Mouse (Mus musculus): Measurements from ENCODE around the gene Galnt18. TPM values are rescaled to one million over a fixed set of nuclear protein-coding genes. Genes with fewer than 3 reads are reported as not detected.

Galnt18 gene
- polyA plus RNA-seq, 1 experiment from 2014 or later, result 10.2 TPM

DNA sequence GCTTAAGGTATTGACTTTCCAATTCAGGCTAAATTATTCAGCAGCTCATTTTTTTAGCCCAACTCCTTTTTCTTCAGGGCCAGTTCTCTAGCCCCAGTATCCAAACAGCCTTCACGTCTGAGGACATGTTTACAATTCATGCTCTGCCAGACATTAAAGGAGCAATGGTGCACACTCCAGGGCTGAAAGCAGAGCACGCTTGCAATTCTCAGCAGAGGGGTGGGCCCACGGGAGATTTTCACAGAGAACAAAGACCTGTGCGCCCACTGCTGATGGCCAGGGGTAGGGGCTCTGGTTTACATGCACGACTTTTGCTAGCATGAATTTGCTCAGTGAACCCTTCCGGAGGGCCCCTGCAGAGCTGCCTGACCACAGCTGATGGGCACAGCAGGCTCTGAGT is 11.6 kb upstream of the Galnt18 start:
- Histone ChIP-seq H3K9me3 (no peaks in the 10 kb centered on the region), H3K4me2 (replicated peaks) (no peak overlapping the region), H3K36me3 (no peaks in the 10 kb centered on the region), H3K9ac (replicated peaks) (no peak overlapping the region), H3K4me1 (no peaks in the 10 kb centered on the region), H3K27ac (replicated peaks) (no peak overlapping the region), H3K4me3 (no peak overlapping the region), H3K27me3 (no peaks in the 10 kb centered on the region)
- 28% methylated on average over 6 of the region's 6 CpGs for WGBS
- no peak for ATAC-seq (replicated peaks)

DNA sequence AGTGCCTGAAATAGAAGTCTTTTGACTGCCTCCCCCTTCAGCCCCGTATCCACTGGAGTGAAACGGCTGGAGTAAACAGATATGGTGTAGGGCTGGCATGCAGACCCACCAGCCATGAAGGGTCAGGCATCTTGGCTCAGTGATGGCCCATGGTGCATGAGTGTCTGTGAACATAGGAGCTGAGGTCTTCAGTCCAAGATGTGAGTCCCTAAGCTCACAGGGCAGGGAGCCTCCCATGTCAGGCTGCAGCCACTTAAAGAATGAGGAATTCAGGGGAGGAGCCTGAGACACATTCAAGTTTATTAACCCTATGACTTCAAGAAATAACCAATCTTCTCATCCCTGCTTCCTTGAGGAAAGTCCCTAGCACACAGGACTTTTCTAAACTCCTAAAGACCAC is 8.1 kb upstream of the Galnt18 start:
- no peaks in the 10 kb centered on the region for H3K4me1 ChIP-seq
- H3K9me3 ChIP-seq, result no peaks in the 10 kb centered on the region
- H3K27me3 ChIP-seq, result no peaks in the 10 kb centered on the region
- no peak overlapping the region for H3K9ac ChIP-seq (replicated peaks)
- no peak overlapping the region for H3K4me3 ChIP-seq
- ATAC-seq (replicated peaks), result no peak
- no peak overlapping the region for H3K4me2 ChIP-seq (replicated peaks)
- no peak overlapping the region for H3K27ac ChIP-seq (replicated peaks)
- WGBS, result 90% methylated on average over 2 of the region's 2 CpGs
- H3K36me3 ChIP-seq, result no peaks in the 10 kb centered on the region

DNA sequence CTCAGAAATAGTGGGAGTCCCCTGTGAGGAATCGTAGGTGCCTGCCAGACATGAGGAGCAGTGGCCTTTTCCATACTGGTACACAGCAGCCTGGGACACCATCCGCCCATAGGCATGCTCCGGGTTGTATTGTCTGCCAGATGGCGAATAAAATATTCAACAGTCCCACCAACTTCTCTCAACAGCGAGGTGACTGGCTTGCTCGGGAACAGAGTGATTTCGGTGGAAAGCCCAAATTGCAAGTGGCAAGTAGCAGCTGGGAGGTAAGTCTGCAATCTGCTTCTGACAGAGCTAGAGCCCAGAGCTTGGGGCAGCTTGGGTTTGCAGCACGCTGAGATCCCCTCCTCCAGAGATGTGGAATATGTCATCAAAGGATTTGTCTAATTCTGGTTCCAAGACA is 5.7 kb upstream of the Galnt18 start:
- H3K4me1 ChIP-seq, result no peaks in the 10 kb centered on the region
- peak; percentile 63 for ATAC-seq (replicated peaks)
- no peaks in the 10 kb centered on the region for H3K36me3 ChIP-seq
- no peaks in the 10 kb centered on the region for H3K27me3 ChIP-seq
- H3K9ac ChIP-seq (replicated peaks), result no peak overlapping the region
- H3K4me2 ChIP-seq (replicated peaks), result no peak overlapping the region
- no peak overlapping the region for H3K4me3 ChIP-seq
- H3K9me3 ChIP-seq, result no peaks in the 10 kb centered on the region
- 72% methylated on average over 8 of the region's 8 CpGs for WGBS
- 0 out of 2 replicates have a peak overlapping the region, but pooled peaks have one; percentile 31 for H3K27ac ChIP-seq (replicated peaks)

DNA sequence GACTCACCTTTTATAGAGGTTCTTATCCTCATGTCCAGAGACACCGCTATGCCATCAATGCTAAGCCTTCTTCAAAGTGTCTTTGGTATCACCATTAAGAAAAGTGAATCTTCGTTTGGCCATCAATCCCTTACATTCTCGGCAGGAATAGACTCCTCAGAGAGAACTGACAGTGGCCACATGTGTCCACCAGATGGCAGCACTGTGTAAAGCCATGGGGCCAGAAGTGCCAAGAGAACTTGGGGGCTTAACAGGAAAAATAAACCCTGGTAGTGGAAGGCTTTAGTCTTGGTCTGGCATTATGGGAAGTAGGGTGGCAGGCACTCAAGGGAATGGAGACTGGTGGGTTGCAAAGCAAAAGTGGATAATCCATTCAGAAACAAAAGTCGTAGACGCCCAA is 2.3 kb upstream of the Galnt18 start:
- H3K27ac ChIP-seq (replicated peaks), result no peak overlapping the region
- ATAC-seq (replicated peaks), result no peak
- no peak overlapping the region for H3K4me2 ChIP-seq (replicated peaks)
- 0 out of 2 replicates have a peak, but pooled peaks cover 7% of the 10 kb centered on the region for H3K27me3 ChIP-seq
- 52% methylated on average over 5 of the region's 5 CpGs for WGBS
- no peaks in the 10 kb centered on the region for H3K36me3 ChIP-seq
- no peak overlapping the region for H3K9ac ChIP-seq (replicated peaks)
- peaks cover 17% of the 10 kb centered on the region for H3K4me1 ChIP-seq
- H3K9me3 ChIP-seq, result no peaks in the 10 kb centered on the region
- no peak overlapping the region for H3K4me3 ChIP-seq

DNA sequence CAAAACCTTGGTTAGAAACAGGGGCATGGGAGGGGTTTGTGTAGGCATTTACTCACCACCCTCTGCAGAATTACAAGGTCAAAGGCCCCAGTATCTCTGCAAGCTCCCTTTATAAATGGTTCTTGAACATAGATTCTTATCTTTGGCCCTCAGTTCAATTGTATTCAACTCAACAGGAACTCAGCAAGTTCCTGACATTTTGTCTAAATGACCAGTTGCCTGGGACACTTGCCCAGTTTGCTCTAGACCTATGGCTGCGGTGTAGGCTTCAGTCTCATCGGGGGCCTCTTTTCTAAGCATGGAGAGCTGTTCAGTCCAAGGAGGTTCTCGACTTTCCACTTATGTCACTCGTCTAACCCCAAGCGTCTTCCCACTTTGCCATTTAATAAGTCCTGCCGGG is 1.5 kb upstream of the Galnt18 start:
- no peak overlapping the region for H3K27ac ChIP-seq (replicated peaks)
- 0 out of 2 replicates have a peak, but pooled peaks cover 7% of the 10 kb centered on the region for H3K27me3 ChIP-seq
- H3K4me1 ChIP-seq, result peaks cover 17% of the 10 kb centered on the region
- no peaks in the 10 kb centered on the region for H3K36me3 ChIP-seq
- no peak overlapping the region for H3K4me3 ChIP-seq
- no peak overlapping the region for H3K9ac ChIP-seq (replicated peaks)
- no peak overlapping the region for H3K4me2 ChIP-seq (replicated peaks)
- ATAC-seq (replicated peaks), result no peak
- WGBS, result 88% methylated on average over 6 of the region's 6 CpGs
- no peaks in the 10 kb centered on the region for H3K9me3 ChIP-seq

DNA sequence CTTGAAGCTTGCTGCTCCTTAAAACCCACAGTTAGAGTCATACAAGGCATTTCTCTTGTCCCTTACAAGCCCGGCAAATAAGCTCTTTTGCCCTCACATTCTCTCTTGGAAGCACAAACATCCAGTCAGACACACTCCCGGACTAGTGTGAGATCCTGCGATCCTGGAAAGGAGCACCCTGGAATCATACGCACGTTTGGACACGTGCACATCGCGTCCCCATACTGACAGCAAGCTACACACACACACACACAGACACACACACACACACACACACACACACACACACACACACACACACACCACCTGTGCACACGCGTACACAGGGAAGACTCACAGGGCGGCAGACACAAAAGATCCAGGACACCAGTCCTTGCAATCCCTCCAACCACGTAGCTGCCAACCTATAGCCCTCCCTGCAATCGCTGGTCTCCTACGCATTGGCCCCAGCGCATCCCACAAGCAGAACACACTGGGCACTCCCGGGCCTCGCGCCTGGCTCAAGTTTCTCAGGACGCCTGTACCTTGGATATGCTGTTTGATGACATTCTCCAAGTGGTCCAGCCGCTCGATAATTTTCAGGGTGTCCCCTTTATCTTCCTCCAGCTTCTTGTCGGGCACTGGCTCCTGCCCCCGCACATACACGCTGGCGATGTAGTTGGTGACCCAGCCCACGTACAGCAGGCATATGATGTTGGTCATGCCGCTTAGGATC is 831 bp downstream of the Galnt18 start:
- H3K36me3 ChIP-seq, result no peaks in the 10 kb centered on the region
- H3K9ac ChIP-seq (replicated peaks), result peak overlapping the region; percentile 58
- whole genome bisulfite sequencing, result 15% methylated on average over 27 of the region's 27 CpGs
- no peaks in the 10 kb centered on the region for H3K9me3 ChIP-seq
- no peak overlapping the region for H3K27ac ChIP-seq (replicated peaks)
- 0 out of 2 replicates have a peak, but pooled peaks cover 7% of the 10 kb centered on the region for H3K27me3 ChIP-seq
- 0 out of 2 replicates have a peak, but pooled peaks have one; percentile 15 for ATAC-seq (replicated peaks)
- H3K4me3 ChIP-seq, result peak overlapping the region; percentile 64
- H3K4me2 ChIP-seq (replicated peaks), result peak overlapping the region; percentile 79
- peaks cover 17% of the 10 kb centered on the region for H3K4me1 ChIP-seq

DNA sequence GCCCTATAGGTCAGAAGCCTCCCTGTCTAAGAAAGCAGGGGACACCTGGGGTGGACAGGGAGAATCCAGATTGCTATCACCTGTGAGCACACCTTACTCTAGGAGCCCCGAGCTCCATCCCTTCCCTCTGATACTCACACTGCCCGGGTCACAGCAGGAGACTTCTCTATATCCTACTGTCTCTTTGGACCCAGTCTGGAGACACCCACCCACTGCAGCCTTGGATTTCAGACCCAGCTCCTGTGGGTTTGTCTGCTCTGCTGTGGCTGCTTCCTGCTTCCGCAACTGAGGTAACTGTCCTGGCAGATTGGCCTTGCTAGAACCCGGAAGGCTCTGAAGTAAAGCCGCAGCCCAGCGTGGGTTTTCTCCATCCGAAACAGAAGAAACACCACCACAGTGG is 1.6 kb downstream of the Galnt18 start:
- Histone ChIP-seq H3K9ac (replicated peaks) (peak overlapping the region; percentile 58), H3K4me2 (replicated peaks) (peak overlapping the region; percentile 79), H3K27ac (replicated peaks) (no peak overlapping the region), H3K36me3 (no peaks in the 10 kb centered on the region), H3K4me3 (peak overlapping the region; percentile 64), H3K27me3 (0 out of 2 replicates have a peak, but pooled peaks cover 7% of the 10 kb centered on the region), H3K9me3 (no peaks in the 10 kb centered on the region), H3K4me1 (peaks cover 17% of the 10 kb centered on the region)
- whole genome bisulfite sequencing, result 90% methylated on average over 7 of the region's 7 CpGs
- no peak for ATAC-seq (replicated peaks)

DNA sequence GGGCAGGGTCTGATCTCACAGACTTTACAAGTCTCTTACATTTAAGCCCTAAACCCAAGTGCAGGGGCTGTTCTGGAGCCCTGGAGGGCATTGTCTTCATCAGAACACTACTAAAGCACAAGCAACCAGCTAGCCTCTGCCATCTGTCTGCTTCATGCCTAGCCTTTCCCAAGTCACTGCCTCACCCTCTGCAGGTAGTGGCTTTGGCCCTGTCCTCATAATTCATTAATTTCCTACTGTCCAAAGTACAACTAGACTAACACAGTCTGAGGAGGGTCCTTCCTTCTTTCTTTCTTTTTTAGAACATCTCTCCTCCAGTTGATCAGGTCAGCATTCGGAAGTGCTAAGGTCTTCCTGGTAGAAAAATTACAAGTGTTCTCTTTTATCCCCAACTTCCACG is 2.6 kb downstream of the Galnt18 start:
- Histone ChIP-seq H3K36me3 (no peaks in the 10 kb centered on the region), H3K4me2 (replicated peaks) (no peak overlapping the region), H3K9me3 (no peaks in the 10 kb centered on the region), H3K4me3 (no peak overlapping the region), H3K9ac (replicated peaks) (no peak overlapping the region), H3K27ac (replicated peaks) (no peak overlapping the region), H3K27me3 (0 out of 2 replicates have a peak, but pooled peaks cover 7% of the 10 kb centered on the region), H3K4me1 (peaks cover 17% of the 10 kb centered on the region)
- ATAC-seq (replicated peaks), result no peak
- WGBS, result 90% methylated on average over 2 of the region's 2 CpGs

DNA sequence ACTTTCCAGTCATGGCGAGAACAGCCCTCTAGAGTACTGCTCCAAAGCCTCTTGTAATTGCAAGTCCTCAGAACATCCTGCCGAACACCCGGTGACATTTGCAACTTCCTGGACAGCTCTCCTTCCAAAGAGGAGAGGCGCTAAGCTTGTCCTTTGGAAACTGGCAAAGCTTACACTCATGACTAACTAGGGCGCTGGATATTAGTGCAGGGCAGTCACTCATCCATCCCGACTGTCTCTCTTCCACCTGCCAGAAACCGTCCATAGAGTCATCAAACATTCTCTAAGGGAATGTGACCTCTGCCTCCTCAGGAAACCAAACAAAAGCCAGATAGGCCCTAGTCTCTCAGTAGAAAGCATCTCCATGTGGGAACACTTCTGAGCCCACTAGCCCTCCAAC is 3.6 kb downstream of the Galnt18 start:
- no peak overlapping the region for H3K4me2 ChIP-seq (replicated peaks)

DNA sequence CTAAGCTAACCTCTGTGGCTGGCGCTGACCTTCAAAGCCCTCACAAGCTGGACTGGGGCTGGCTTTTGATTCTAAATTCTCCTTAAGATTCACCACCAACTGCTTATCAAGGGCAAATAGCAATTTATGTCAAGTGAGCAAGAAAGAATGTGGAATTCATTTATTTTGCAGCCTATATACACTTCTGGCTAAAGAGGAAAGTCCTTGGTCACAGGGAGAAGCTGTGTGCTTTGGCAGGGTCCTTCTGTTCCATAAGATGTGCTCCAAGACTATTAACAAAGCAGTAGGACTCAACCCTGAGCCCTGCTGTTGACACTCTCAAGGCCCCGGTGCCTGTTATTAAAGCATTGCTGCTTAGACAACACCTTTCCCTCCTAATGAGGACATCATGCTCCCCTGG is 7.4 kb downstream of the Galnt18 start:
- Histone ChIP-seq H3K27me3 (no peaks in the 10 kb centered on the region), H3K9ac (replicated peaks) (no peak overlapping the region), H3K4me1 (no peaks in the 10 kb centered on the region), H3K9me3 (no peaks in the 10 kb centered on the region), H3K4me2 (replicated peaks) (no peak overlapping the region), H3K27ac (replicated peaks) (no peak overlapping the region), H3K4me3 (no peak overlapping the region), H3K36me3 (no peaks in the 10 kb centered on the region)
- no peak for ATAC-seq (replicated peaks)
- WGBS, result 87% methylated on average over 2 of the region's 2 CpGs

More for the DNA sequence above, 3.6 kb downstream of the Galnt18 start:
- Histone ChIP-seq H3K36me3 (no peaks in the 10 kb centered on the region), H3K4me3 (no peak overlapping the region), H3K9me3 (no peaks in the 10 kb centered on the region), H3K9ac (replicated peaks) (no peak overlapping the region), H3K27ac (replicated peaks) (no peak overlapping the region), H3K27me3 (0 out of 2 replicates have a peak, but pooled peaks cover 7% of the 10 kb centered on the region), H3K4me1 (peaks cover 17% of the 10 kb centered on the region)
- 85% methylated on average over 7 of the region's 7 CpGs for WGBS
- no peak for ATAC-seq (replicated peaks)

DNA sequence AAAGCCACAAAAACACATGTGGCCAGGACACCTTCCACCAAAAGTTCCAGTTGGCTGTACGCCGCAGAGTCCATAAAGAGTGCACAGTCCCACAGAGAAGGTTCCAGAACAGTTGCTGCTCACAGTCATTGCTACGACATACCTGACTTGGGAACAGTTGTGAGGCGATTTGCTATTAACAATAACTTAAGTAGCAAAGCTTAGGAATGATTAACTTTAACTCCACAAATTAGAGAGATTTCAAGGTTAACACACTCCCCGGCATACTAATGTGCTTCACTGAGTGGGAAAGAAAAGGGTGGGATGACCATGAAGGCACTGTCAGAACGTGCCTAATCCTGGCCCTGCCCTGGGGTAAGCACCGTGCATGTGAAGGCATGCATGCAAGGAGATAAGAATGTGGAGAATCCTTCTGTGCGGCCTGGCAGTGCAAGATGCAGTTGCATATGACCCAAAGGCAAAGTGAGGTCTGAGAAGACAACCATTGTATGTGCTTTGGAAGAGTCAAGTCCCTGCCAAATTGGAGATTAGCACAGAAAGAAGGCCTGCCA is 8.5 kb downstream of the Galnt18 start:
- H3K36me3 ChIP-seq, result no peaks in the 10 kb centered on the region
- no peak overlapping the region for H3K4me3 ChIP-seq
- no peak overlapping the region for H3K27ac ChIP-seq (replicated peaks)
- 79% methylated on average over 8 of the region's 8 CpGs for WGBS
- H3K4me2 ChIP-seq (replicated peaks), result no peak overlapping the region
- no peaks in the 10 kb centered on the region for H3K4me1 ChIP-seq
- no peak overlapping the region for H3K9ac ChIP-seq (replicated peaks)
- no peak for ATAC-seq (replicated peaks)
- H3K27me3 ChIP-seq, result no peaks in the 10 kb centered on the region
- no peaks in the 10 kb centered on the region for H3K9me3 ChIP-seq

DNA sequence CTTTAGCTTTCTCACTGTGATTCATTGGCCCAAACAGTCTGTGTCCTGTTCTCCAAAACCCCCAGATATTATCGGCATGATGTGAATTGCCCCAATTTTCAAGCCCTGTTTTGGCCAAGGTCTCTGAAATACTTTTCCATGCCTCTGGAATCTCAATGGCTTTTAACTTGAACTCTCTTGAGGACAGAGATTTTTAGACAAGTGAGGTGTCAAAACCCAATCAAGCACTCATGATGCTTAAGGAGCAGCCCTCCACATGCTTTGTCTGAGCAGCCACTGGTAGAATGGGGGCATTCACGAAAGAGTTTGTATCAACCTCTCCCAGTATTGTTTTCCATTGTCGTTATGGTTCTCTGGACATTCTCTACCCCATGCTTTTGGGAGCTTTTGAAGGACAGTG is 9.2 kb downstream of the Galnt18 start:
- Histone ChIP-seq H3K9ac (replicated peaks) (no peak overlapping the region), H3K4me1 (0 out of 2 replicates have a peak, but pooled peaks cover 2% of the 10 kb centered on the region), H3K9me3 (no peaks in the 10 kb centered on the region), H3K27me3 (no peaks in the 10 kb centered on the region), H3K4me3 (no peak overlapping the region), H3K36me3 (no peaks in the 10 kb centered on the region), H3K4me2 (replicated peaks) (no peak overlapping the region), H3K27ac (replicated peaks) (no peak overlapping the region)
- ATAC-seq (replicated peaks), result no peak
- 76% methylated on average over 3 of the region's 3 CpGs for WGBS
